Mouse (Mus musculus) T-cell, adult 2 months (primary cell): ENCODE results near the gene Gm8879.
"Not testable (repeated sequence)": the region's sequence is repeated elsewhere in the genome, so short reads cannot be mapped to it uniquely, and the experiment has no call there.

Experiments
- DNase-seq: peaks from one replicate; pipeline ENCODE4 v3.0.0; 2022; ENCODE audit warnings: low spot score

The Gm8879 gene

GRCm38 (mm10) chr5:11127334-11127733 lies at the start of gene Gm8879:
Gene Gm8879, plus strand, starts transcription at chr5:11127634.
- not testable (repeated sequence) for DNase-seq

- not testable (repeated sequence) for DNase-seq
Measured at GRCm38 (mm10) chr5:11138031-11138430, 10.6 kb downstream of the Gm8879 start.
